Mouse (Mus musculus): Measurements from ENCODE around the gene Hus1.

GRCm38 (mm10) chr11:9025211-9025610, 14.2 kb upstream of the Hus1 start:
- TF ChIP-seq CTCF (IDR thresholded peaks at IDR 0.05) (no peak), POLR2A (IDR thresholded peaks at IDR 0.05; ENCODE audit: insufficient read depth, low read depth, low read length) (no peak)
